ENCODE assay signal across 8 mouse cellular contexts in genomic region chr11:116533341-116534153, GRCm38 (mm10). TPM values are rescaled to one million over a fixed set of nuclear protein-coding genes. Genes with fewer than 3 reads are reported as not detected.
DNase-seq lines count a peak whose midpoint lies in the region; ATAC-seq and TF ChIP-seq lines count a peak whose summit lies in the region.

No protein-coding gene starts in this region.

- H3K4me1 ChIP-seq in kidney, adult 2 months (ENCODE audit: control insufficient read depth, insufficient read depth, low read length): no peaks in the 10 kb centered on the region
- H3K4me1 ChIP-seq in kidney, embryonic 14.5 days (ENCODE audit: control insufficient read depth, insufficient read depth, low read length): peaks cover 27% of the 10 kb centered on the region

- DNase-seq in kidney, adult 2 months: peak; percentile 38
- DNase-seq in kidney, adult 9 months: no peak
- DNase-seq in brain, embryonic 14.5 days (ENCODE audit: low read depth): peak; percentile 34
- DNase-seq in lung, postnatal 25 days (ENCODE audit: low spot score): peak; percentile 21
- DNase-seq in testis, postnatal 10 days (ENCODE audit: low spot score): peak; percentile 66
- DNase-seq in thymus, postnatal 0 days (ENCODE audit: low spot score): no peak

- no peak for TF ChIP-seq CTCF in kidney, adult 2 months (conservative IDR thresholded peaks at IDR 0.05; ENCODE audit: insufficient read depth, insufficient read length, low read depth, low read length)
- no peak for TF ChIP-seq CTCF in brain, embryonic 14.5 days (IDR thresholded peaks at IDR 0.05; ENCODE audit: borderline replicate concordance, extremely low read depth, insufficient read depth, insufficient read length)

- H3K36me3 ChIP-seq in kidney, adult 2 months (ENCODE audit: control insufficient read depth, insufficient read depth, low read length): no peaks in the 10 kb centered on the region
- H3K36me3 ChIP-seq in kidney, embryonic 14.5 days (ENCODE audit: control insufficient read depth, insufficient read depth, low read length): peaks cover 3% of the 10 kb centered on the region

- no peak for TF ChIP-seq POLR2A in kidney, adult 2 months (IDR thresholded peaks at IDR 0.05; ENCODE audit: low read depth, low read length)
- TF ChIP-seq POLR2A in brain, embryonic 14.5 days (IDR thresholded peaks at IDR 0.05; ENCODE audit: borderline replicate concordance, extremely low read depth, insufficient read depth, insufficient read length, poor library complexity, severe bottlenecking): no peak

- H3K9me3 ChIP-seq in kidney, embryonic 14.5 days (ENCODE audit: control insufficient read depth, low read length): no peaks in the 10 kb centered on the region

- H3K4me3 ChIP-seq in kidney, adult 2 months (ENCODE audit: insufficient read depth, low read depth, low read length): peak overlapping the region; percentile 57
- peak overlapping the region; percentile 53 for H3K4me3 ChIP-seq in kidney, embryonic 14.5 days (ENCODE audit: low read length)

- peak; percentile 11; the same call in 1 of the 2 replicates for ATAC-seq in granulocyte monocyte progenitor cell, adult 5-6 weeks (replicated peaks; ENCODE audit: poor library complexity, severe bottlenecking)
- peak; percentile 38 for ATAC-seq in kidney, embryonic 14.5 days (ENCODE audit: low FRiP score, low TSS enrichment)

- H3K27me3 ChIP-seq in kidney, adult 2 months (replicated peaks; ENCODE audit: control insufficient read depth, insufficient read depth, low read length): no peaks in the 10 kb centered on the region
- peaks cover 33% of the 10 kb centered on the region for H3K27me3 ChIP-seq in kidney, embryonic 14.5 days (ENCODE audit: control insufficient read depth, insufficient read depth, low read length)

- peak overlapping the region; percentile 93 for H3K4me2 ChIP-seq in kidney, embryonic 14.5 days (replicated peaks; ENCODE audit: low read depth, low read length)

- peak overlapping the region; percentile 67 for H3K27ac ChIP-seq in kidney, adult 2 months (ENCODE audit: insufficient read depth, low read depth, low read length)
- H3K27ac ChIP-seq in kidney, embryonic 14.5 days (ENCODE audit: low read depth, low read length): no peak overlapping the region

- H3K9ac ChIP-seq in kidney, embryonic 14.5 days (ENCODE audit: low read depth, low read length): peak overlapping the region; percentile 57

- WGBS in kidney, adult 2 months: under 1% methylated on average over 63 of the region's 63 CpGs
- WGBS in kidney, embryonic 14.5 days: 1% methylated on average over 63 of the region's 63 CpGs

RNA-seq across cellular contexts. Expression of gene Sphk1, which starts 2.8 kb away (rescaled TPM):
- polyA plus RNA-seq in kidney, adult 2 months (2012; rRNA removed): 9.9 and 12.0 TPM in 2 replicates
- polyA plus RNA-seq in brain, embryonic 14.5 days (2012; rRNA removed): 2.4 and 3.6 TPM in 2 replicates
- not detected in 2 replicates for total RNA-seq in granulocyte monocyte progenitor cell, adult 5-6 weeks (2014; fragmentation: Nextera tagmentation)
- not detected in 2 replicates for total RNA-seq in granulocyte monocyte progenitor cell, adult 5-6 weeks (2017)
- 3.0 and 3.7 TPM in 2 replicates for polyA plus RNA-seq in kidney, embryonic 14.5 days (2014; fragmentation: Nextera tagmentation; extraction: Ambion mirVana)
- polyA plus RNA-seq in thymus, postnatal 0 days (2015; fragmentation: Nextera tagmentation; extraction: Ambion mirVana): 13.7 and 14.8 TPM in 2 replicates

RNA-seq across cellular contexts. Expression of gene Prpsap1, which starts 39.5 kb away (rescaled TPM):
- 87.5 and 91.1 TPM in 2 replicates for polyA plus RNA-seq in kidney, adult 2 months (2012; rRNA removed)
- 120 and 132 TPM in 2 replicates for polyA plus RNA-seq in brain, embryonic 14.5 days (2012; rRNA removed)
- 79.6 and 83.4 TPM in 2 replicates for total RNA-seq in granulocyte monocyte progenitor cell, adult 5-6 weeks (2014; fragmentation: Nextera tagmentation)
- 26.0 and 53.2 TPM in 2 replicates for total RNA-seq in granulocyte monocyte progenitor cell, adult 5-6 weeks (2017)
- polyA plus RNA-seq in kidney, embryonic 14.5 days (2014; fragmentation: Nextera tagmentation; extraction: Ambion mirVana): 160 and 212 TPM in 2 replicates
- polyA plus RNA-seq in thymus, postnatal 0 days (2015; fragmentation: Nextera tagmentation; extraction: Ambion mirVana): 90.9 and 96.6 TPM in 2 replicates

RNA-seq across cellular contexts. Expression of gene Ube2o, which starts 47.7 kb away (rescaled TPM):
- 10.3 and 10.8 TPM in 2 replicates for polyA plus RNA-seq in kidney, adult 2 months (2012; rRNA removed)
- 54.3 and 68.5 TPM in 2 replicates for polyA plus RNA-seq in brain, embryonic 14.5 days (2012; rRNA removed)
- total RNA-seq in granulocyte monocyte progenitor cell, adult 5-6 weeks (2014; fragmentation: Nextera tagmentation): 5.2 and 6.8 TPM in 2 replicates
- 5.4 and 6.6 TPM in 2 replicates for total RNA-seq in granulocyte monocyte progenitor cell, adult 5-6 weeks (2017)
- 11.2 and 13.5 TPM in 2 replicates for polyA plus RNA-seq in kidney, embryonic 14.5 days (2014; fragmentation: Nextera tagmentation; extraction: Ambion mirVana)
- polyA plus RNA-seq in thymus, postnatal 0 days (2015; fragmentation: Nextera tagmentation; extraction: Ambion mirVana): 6.4 and 6.8 TPM in 2 replicates

RNA-seq across cellular contexts. Expression of gene Aanat, which starts 52.7 kb away (rescaled TPM):
- polyA plus RNA-seq in kidney, adult 2 months (2012; rRNA removed): not detected in 2 replicates
- polyA plus RNA-seq in brain, embryonic 14.5 days (2012; rRNA removed): 1.2 and 2.7 TPM in 2 replicates
- not detected in 2 replicates for total RNA-seq in granulocyte monocyte progenitor cell, adult 5-6 weeks (2014; fragmentation: Nextera tagmentation)
- total RNA-seq in granulocyte monocyte progenitor cell, adult 5-6 weeks (2017): not detected in 2 replicates
- not detected in 2 replicates for polyA plus RNA-seq in kidney, embryonic 14.5 days (2014; fragmentation: Nextera tagmentation; extraction: Ambion mirVana)
- not detected in 2 replicates for polyA plus RNA-seq in thymus, postnatal 0 days (2015; fragmentation: Nextera tagmentation; extraction: Ambion mirVana)

Comparison
In these comparisons a context has a peak if more than half of its experiments do, and no peak if none do; other contexts are left out.
1. DNase-seq: peak in kidney, adult 2 months (single experiment), brain, embryonic 14.5 days (single experiment), lung, postnatal 25 days (single experiment) and testis, postnatal 10 days (single experiment); none in kidney, adult 9 months (single experiment) and thymus, postnatal 0 days (single experiment).